Mouse (Mus musculus) forebrain, embryonic 13.5 days (tissue): ENCODE results near the gene Arl16. TPM values are rescaled to one million over a fixed set of nuclear protein-coding genes. Genes with fewer than 3 reads are reported as not detected.

Experiments
- ATAC-seq: fragments of 200-750 bp; cut with Nextera tagmentation; 2 replicates; pipeline ENCODE4 v1.8.0; 2017
- H3K27ac ChIP-seq: fragments of 300-500 bp; sonication (generic); 2 replicates; pipeline ENCODE4 v1.5.1; 2015; ENCODE audit warnings: inconsistent platforms, mild to moderate bottlenecking, moderate library complexity
- H3K27me3 ChIP-seq: fragments of 300-500 bp; sonication (generic); 2 replicates; pipeline ENCODE4 v1.6.1; 2015; ENCODE audit warnings: mild to moderate bottlenecking, inconsistent platforms
- H3K36me3 ChIP-seq: fragments of 300-500 bp; sonication (generic); 2 replicates; pipeline ENCODE4 v1.6.1; 2015; ENCODE audit warnings: mild to moderate bottlenecking, inconsistent platforms; ENCODE audit not compliant: poor library complexity, severe bottlenecking
- H3K4me1 ChIP-seq: fragments of 300-500 bp; sonication (generic); 2 replicates; pipeline ENCODE4 v1.6.1; 2015; ENCODE audit warnings: inconsistent platforms
- H3K4me2 ChIP-seq: fragments of 300-500 bp; sonication (generic); 2 replicates; pipeline ENCODE4 v1.6.1; 2015; ENCODE audit warnings: inconsistent platforms, mild to moderate bottlenecking, moderate library complexity
- H3K4me3 ChIP-seq: fragments of 300-500 bp; sonication (generic); 2 replicates; pipeline ENCODE4 v1.5.1; 2015; ENCODE audit warnings: mild to moderate bottlenecking, inconsistent platforms
- H3K9ac ChIP-seq: fragments of 300-500 bp; sonication (generic); 2 replicates; pipeline ENCODE4 v1.6.1; 2015; ENCODE audit warnings: mild to moderate bottlenecking, inconsistent platforms
- H3K9me3 ChIP-seq: fragments of 300-500 bp; sonication (generic); replicated peaks from 2 replicates; pipeline ENCODE4 v1.6.1; 2016; ENCODE audit warnings: inconsistent platforms
- WGBS: fragments of 180-500 bp; shearing (Covaris S2); methylation state at CpG from one replicate; pipeline ENCODE4 v1.1.7; 2015; 5-methylcytosine and 5-hydroxymethylcytosine counted together
- polyA plus RNA-seq: library from polyadenylated mRNA; unstranded; fragments of >200 nt; fragmentation: Nextera tagmentation; extraction: Ambion mirVana; gene quantifications from 2 replicates; pipeline ENCODE4 v1.2.1, GENCODE M21; 2015

Arl16 gene
- polyA plus RNA-seq, 1 experiment from 2014 or later = 49.8 TPM

GRCm38 (mm10) chr11:120501701-120502100 lies 34.3 kb upstream of the Arl16 start:
- ATAC-seq = no peak
- no peak overlapping the region for H3K4me2 ChIP-seq
- H3K9me3 ChIP-seq = no peaks in the 10 kb centered on the region
- peaks cover 28% of the 10 kb centered on the region for H3K36me3 ChIP-seq
- no peaks in the 10 kb centered on the region for H3K4me1 ChIP-seq
- H3K9ac ChIP-seq = no peak overlapping the region
- WGBS = 90% methylated on average over 4 of the region's 4 CpGs
- no peak overlapping the region for H3K27ac ChIP-seq
- H3K27me3 ChIP-seq = no peaks in the 10 kb centered on the region
- no peak overlapping the region for H3K4me3 ChIP-seq

DNA sequence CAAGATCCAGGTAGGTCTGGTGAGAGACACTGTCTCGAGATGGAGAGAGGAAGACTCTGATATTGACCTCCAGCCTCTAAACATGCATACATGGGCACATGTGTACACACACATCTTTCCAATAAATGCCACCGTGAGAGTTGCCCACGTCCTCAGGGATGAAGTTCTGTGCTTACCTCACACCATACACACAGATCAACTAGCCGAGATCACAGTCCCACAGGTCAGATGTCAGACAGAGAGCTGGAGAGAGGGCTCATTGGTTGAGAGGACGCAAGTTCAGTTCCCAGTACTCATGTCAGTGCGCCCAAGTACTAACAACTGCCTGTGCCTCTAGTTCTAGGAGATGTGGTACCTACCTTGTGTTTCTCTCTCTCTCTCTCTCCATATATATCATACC lies 33.6 kb upstream of the Arl16 start:
- H3K4me3 ChIP-seq = no peak overlapping the region
- no peak overlapping the region for H3K4me2 ChIP-seq
- no peak overlapping the region for H3K9ac ChIP-seq
- no peaks in the 10 kb centered on the region for H3K4me1 ChIP-seq
- H3K27ac ChIP-seq = no peak overlapping the region
- H3K9me3 ChIP-seq = no peaks in the 10 kb centered on the region
- no peak for ATAC-seq
- 69% methylated on average over 6 of the region's 6 CpGs for WGBS
- H3K36me3 ChIP-seq = peaks cover 35% of the 10 kb centered on the region
- H3K27me3 ChIP-seq = no peaks in the 10 kb centered on the region

DNA sequence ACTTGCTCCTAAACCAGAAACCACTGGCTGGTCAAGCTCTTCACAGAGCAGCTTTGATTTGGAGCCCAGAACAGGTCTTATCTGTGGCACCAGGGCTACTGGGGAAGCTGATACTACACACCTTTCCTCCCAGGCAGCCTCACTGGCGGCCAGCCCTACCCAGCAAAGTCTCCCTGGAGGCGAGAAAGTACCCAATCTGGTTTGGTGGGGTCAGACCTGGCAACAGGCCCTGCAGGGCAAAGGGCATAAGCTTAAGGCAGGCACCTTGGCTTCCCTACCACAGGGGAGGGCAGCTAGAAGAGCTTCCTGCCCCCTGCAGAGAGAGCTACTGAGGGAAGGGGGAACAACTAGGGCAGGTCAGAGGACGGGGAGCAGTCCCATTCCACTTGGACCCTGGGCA lies 33.0 kb upstream of the Arl16 start:
- WGBS = 23% methylated on average over 3 of the region's 3 CpGs
- no peak overlapping the region for H3K9ac ChIP-seq
- no peak overlapping the region for H3K27ac ChIP-seq
- no peaks in the 10 kb centered on the region for H3K4me1 ChIP-seq
- H3K36me3 ChIP-seq = peaks cover 42% of the 10 kb centered on the region
- H3K4me2 ChIP-seq = no peak overlapping the region
- H3K4me3 ChIP-seq = no peak overlapping the region
- no peaks in the 10 kb centered on the region for H3K27me3 ChIP-seq
- H3K9me3 ChIP-seq = no peaks in the 10 kb centered on the region
- ATAC-seq = no peak

- Histone ChIP-seq H3K4me1 (no peaks in the 10 kb centered on the region), H3K36me3 (peaks cover 46% of the 10 kb centered on the region), H3K4me2 (no peak overlapping the region), H3K9me3 (no peaks in the 10 kb centered on the region), H3K27me3 (no peaks in the 10 kb centered on the region), H3K4me3 (no peak overlapping the region), H3K27ac (no peak overlapping the region), H3K9ac (no peak overlapping the region)
- ATAC-seq = no peak
- WGBS = 81% methylated on average over 6 of the region's 6 CpGs
These were observed 32.5 kb upstream of the Arl16 start for GRCm38 (mm10) chr11:120499894-120500293.

DNA sequence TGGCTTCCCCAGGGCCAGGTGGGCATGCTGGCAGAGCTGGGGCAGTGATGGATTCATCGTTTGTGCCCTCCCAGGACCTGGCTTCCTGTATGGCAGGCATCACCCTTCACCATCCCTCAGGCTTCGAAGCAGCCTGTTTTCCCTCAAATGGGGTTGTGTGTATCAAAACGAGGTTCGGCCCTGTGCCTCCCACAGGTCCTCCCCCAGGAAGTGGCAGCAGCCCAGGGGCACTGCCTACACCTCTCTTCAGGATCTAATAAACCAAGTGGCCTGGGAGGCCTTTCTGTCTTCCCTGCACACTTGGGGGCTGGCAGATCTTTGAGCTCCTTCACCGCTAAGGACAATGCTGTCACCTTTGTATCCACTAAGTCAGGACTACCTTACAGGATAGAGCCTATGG lies 31.5 kb upstream of the Arl16 start:
- Histone ChIP-seq H3K27me3 (no peaks in the 10 kb centered on the region), H3K36me3 (peaks cover 55% of the 10 kb centered on the region), H3K9ac (no peak overlapping the region; the same call in 1 of the 2 replicates), H3K4me3 (no peak overlapping the region), H3K4me2 (no peak overlapping the region), H3K27ac (no peak overlapping the region), H3K9me3 (no peaks in the 10 kb centered on the region), H3K4me1 (0 out of 2 replicates have a peak, but pooled peaks cover under 1% of the 10 kb centered on the region)
- no peak for ATAC-seq
- WGBS = 84% methylated on average over 5 of the region's 5 CpGs

DNA sequence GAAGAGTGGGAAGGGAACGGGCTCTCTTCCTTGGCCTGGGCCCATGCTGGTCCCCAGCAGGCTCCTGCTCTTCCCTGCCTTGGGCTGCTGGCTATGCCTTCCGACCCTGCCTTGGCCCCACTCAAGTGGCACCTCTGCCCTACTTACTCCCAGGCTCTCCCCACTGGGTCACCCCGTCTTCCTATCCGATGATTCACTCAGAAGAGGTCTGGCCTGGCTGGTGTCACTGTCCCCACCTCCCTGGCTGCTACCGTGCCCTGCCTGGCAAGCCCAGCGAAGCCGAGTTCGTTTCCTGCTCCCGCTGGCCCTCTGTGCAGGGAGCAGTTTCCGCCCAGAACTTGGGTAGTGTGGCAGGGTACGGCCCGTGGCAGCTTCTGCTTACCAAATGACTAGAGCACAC lies 30.8 kb upstream of the Arl16 start:
- Histone ChIP-seq H3K36me3 (peaks cover 55% of the 10 kb centered on the region), H3K27me3 (no peaks in the 10 kb centered on the region), H3K4me1 (peaks cover 7% of the 10 kb centered on the region), H3K27ac (no peak overlapping the region), H3K9ac (no peak overlapping the region), H3K4me3 (no peak overlapping the region), H3K4me2 (no peak overlapping the region), H3K9me3 (no peaks in the 10 kb centered on the region)
- ATAC-seq = no peak
- 94% methylated on average over 12 of the region's 12 CpGs for WGBS

GRCm38 (mm10) chr11:120497436-120497835 lies 30.0 kb upstream of the Arl16 start:
- ATAC-seq = no peak
- peaks cover 55% of the 10 kb centered on the region for H3K36me3 ChIP-seq
- no peak overlapping the region for H3K27ac ChIP-seq
- H3K4me2 ChIP-seq = no peak overlapping the region
- WGBS = 92% methylated on average over 3 of the region's 3 CpGs
- peaks cover 15% of the 10 kb centered on the region for H3K4me1 ChIP-seq
- H3K27me3 ChIP-seq = no peaks in the 10 kb centered on the region
- no peak overlapping the region for H3K9ac ChIP-seq
- H3K9me3 ChIP-seq = no peaks in the 10 kb centered on the region
- H3K4me3 ChIP-seq = no peak overlapping the region

DNA sequence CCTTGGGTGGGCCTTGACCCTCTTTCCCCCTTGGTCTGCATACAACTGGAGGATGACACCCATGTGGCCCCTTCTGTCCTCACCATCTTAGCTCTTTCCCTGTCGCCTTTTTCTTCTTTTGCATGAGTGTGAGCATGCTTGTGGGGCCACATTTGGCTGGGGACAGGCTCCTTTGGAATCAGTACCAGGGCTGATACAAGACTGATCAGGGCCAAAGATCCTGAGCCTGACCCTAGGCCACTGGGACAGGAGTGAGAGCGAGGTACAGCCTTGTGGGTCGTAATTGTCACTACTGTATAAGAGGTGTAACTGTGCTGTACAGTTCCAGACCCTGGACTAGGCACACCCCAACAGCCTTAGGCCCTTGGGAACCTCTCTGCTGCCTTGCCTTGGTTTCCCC lies 26.5 kb upstream of the Arl16 start:
- ATAC-seq = no peak
- WGBS = 88% methylated on average over 3 of the region's 3 CpGs
- no peaks in the 10 kb centered on the region for H3K27me3 ChIP-seq
- H3K9ac ChIP-seq = no peak overlapping the region; the same call in 1 of the 2 replicates
- no peaks in the 10 kb centered on the region for H3K9me3 ChIP-seq
- H3K27ac ChIP-seq = no peak overlapping the region
- H3K4me2 ChIP-seq = peak overlapping the region; percentile 81; the same call in 1 of the 2 replicates
- peaks cover 51% of the 10 kb centered on the region for H3K36me3 ChIP-seq
- H3K4me3 ChIP-seq = no peak overlapping the region
- H3K4me1 ChIP-seq = peaks cover 39% of the 10 kb centered on the region

GRCm38 (mm10) chr11:120493351-120493750 lies 25.9 kb upstream of the Arl16 start:
- peak overlapping the region; percentile 92 for H3K9ac ChIP-seq
- H3K4me3 ChIP-seq = peak overlapping the region; percentile 96
- peaks cover 51% of the 10 kb centered on the region for H3K36me3 ChIP-seq
- peaks cover 40% of the 10 kb centered on the region for H3K4me1 ChIP-seq
- peak overlapping the region; percentile 76 for H3K27ac ChIP-seq
- H3K9me3 ChIP-seq = no peaks in the 10 kb centered on the region
- peak overlapping the region; percentile 81 for H3K4me2 ChIP-seq
- 43% methylated on average over 3 of the region's 3 CpGs for WGBS
- no peaks in the 10 kb centered on the region for H3K27me3 ChIP-seq
- ATAC-seq = no peak

GRCm38 (mm10) chr11:120492878-120493203 lies 25.4 kb upstream of the Arl16 start:
- H3K4me3 ChIP-seq = peak overlapping the region; percentile 96
- H3K9me3 ChIP-seq = no peaks in the 10 kb centered on the region
- ATAC-seq = no peak
- no peaks in the 10 kb centered on the region for H3K27me3 ChIP-seq
- 17% methylated on average over 3 of the region's 3 CpGs for WGBS
- peak overlapping the region; percentile 76 for H3K27ac ChIP-seq
- H3K4me2 ChIP-seq = peak overlapping the region; percentile 81
- peaks cover 51% of the 10 kb centered on the region for H3K36me3 ChIP-seq
- peak overlapping the region; percentile 92 for H3K9ac ChIP-seq
- peaks cover 40% of the 10 kb centered on the region for H3K4me1 ChIP-seq

DNA sequence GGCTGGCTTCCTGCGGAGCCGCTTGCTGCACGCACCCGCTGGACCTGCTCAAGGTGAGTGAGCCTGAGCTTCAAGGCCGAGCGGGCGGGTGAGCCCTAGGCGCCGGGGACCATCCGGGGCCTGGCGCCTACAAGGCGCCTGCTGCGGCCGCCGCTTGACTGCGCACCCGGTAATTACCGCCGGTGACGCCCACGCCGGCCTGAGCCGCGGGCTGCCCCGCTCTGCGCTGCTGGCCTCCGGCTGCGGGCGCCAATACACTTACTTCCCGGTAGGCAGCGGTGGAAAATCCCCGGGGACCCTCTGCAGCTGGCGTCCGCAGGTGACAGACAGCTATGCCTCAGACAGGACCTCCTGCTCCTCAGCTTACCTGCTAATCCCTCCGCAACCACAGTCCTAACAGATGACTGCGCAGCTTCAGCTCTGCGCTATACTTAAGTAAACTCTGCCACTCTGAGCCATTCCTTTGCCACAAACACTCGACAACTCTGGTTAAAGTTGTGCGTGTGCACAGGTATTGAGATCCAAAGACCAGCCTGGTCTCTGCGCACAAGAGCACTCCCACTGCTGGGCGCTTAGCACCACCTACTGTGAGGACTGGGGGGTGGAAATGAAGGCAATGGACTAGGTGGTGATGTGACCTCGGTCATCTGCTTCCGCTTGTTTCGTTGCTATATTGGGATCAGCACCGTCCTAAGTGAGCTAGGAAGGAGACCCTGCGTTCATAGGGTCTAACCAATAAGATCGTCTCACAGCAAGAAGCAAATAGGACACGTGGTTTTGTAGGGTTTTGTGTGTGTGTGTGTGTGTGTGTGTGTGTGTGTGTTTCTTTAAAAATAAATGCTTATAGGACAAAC lies 24.8 kb upstream of the Arl16 start:
- H3K36me3 ChIP-seq = peaks cover 51% of the 10 kb centered on the region
- peak overlapping the region; percentile 81 for H3K4me2 ChIP-seq
- H3K27me3 ChIP-seq = no peaks in the 10 kb centered on the region
- peak overlapping the region; percentile 96 for H3K4me3 ChIP-seq
- peak overlapping the region; percentile 92 for H3K9ac ChIP-seq
- peak overlapping the region; percentile 76 for H3K27ac ChIP-seq
- H3K4me1 ChIP-seq = peaks cover 40% of the 10 kb centered on the region
- ATAC-seq = peak; percentile 34
- H3K9me3 ChIP-seq = no peaks in the 10 kb centered on the region
- under 1% methylated on average over 48 of the region's 48 CpGs for WGBS

DNA sequence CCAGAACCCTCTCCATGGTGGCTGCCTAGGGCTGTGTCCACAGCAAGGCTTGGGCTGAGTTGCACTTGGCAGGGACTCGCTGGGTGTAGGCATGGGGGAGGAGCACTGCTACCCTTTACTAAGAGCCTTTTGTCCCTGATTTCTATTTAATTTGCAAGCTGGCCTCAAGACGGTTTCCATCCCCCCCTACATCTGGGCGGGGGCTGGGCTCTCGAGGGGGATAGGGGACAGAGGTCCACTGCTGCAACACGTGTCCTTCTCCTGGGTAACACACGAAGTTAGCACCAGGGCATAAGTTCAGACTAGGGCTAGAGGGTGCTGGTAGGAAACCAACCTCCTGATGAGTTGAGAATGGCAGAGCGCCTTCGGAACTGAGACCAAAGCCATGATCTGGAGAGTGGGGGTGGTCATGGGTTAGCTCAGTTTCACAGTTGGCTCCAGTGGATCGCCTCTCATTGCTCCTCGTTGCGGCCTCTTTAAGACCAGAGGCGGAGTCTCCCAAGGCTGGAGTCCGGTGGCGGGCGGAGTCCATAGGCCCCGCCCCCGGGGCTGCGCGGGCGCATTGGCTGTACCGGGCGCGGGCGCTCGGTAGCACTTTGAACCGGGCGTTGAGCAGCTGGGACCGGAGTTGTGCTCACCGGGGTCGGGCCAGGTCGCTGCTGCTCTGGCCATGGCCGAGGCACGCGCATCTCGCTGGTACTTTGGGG lies 24.1 kb upstream of the Arl16 start, which contains the start of gene Slc25a10:
TSS of gene Slc25a10 (plus strand) at position 524 of the 707 bp plus-strand sequence.
- ATAC-seq = peak; percentile 87
- peak within 1 kb of the TSS; percentile 81 for H3K4me2 ChIP-seq
- peaks cover 40% of the 10 kb centered on the region for H3K4me1 ChIP-seq
- H3K27me3 ChIP-seq = no peaks in the 10 kb centered on the region
- peaks cover 51% of the 10 kb centered on the region for H3K36me3 ChIP-seq
- peak within 1 kb of the TSS; percentile 76 for H3K27ac ChIP-seq
- under 1% methylated on average over 32 of the region's 35 CpGs for WGBS
- no peaks in the 10 kb centered on the region for H3K9me3 ChIP-seq
- peak within 1 kb of the TSS; percentile 96 for H3K4me3 ChIP-seq
- H3K9ac ChIP-seq = peak within 1 kb of the TSS; percentile 92
